Mouse (Mus musculus): ENCODE measurements around the gene Ppp1r16b. TPM values are rescaled to one million over a fixed set of nuclear protein-coding genes. Genes with fewer than 3 reads are reported as not detected.

Gene Ppp1r16b
- polyA plus RNA-seq, 1 experiment from 2014 or later: 14.1 TPM

GRCm38 (mm10) chr2:158675161-158675560 lies 10.0 kb downstream of the Ppp1r16b start:
- 69% methylated on average over 6 of the region's 6 CpGs for WGBS

GRCm38 (mm10) chr2:158675907-158676533 lies 10.8 kb downstream of the Ppp1r16b start:
- WGBS: 91% methylated on average over 12 of the region's 12 CpGs
- no peak for ATAC-seq (ENCODE audit: low FRiP score, low TSS enrichment)

More at GRCm38 (mm10) chr2:158675161-158675560, 10.0 kb downstream of the Ppp1r16b start:
- H3K27me3 ChIP-seq (ENCODE audit: insufficient read depth, low read length): no peaks in the 10 kb centered on the region
- no peaks in the 10 kb centered on the region for H3K9me3 ChIP-seq (ENCODE audit: low read length)
- no peaks in the 10 kb centered on the region for H3K36me3 ChIP-seq (ENCODE audit: insufficient read depth, low read length)
- H3K9ac ChIP-seq (replicated peaks; ENCODE audit: low read length): no peak overlapping the region
- H3K4me1 ChIP-seq (ENCODE audit: insufficient read depth, low read length): peaks cover 32% of the 10 kb centered on the region
- no peak overlapping the region for H3K27ac ChIP-seq (ENCODE audit: low read length)
- no peak overlapping the region for H3K4me2 ChIP-seq (replicated peaks; ENCODE audit: low read depth, low read length)
- ATAC-seq (ENCODE audit: low FRiP score, low TSS enrichment): no peak
- no peak overlapping the region for H3K4me3 ChIP-seq (ENCODE audit: low read length)

GRCm38 (mm10) chr2:158677946-158678345 lies 12.7 kb downstream of the Ppp1r16b start:
- H3K4me1 ChIP-seq (ENCODE audit: insufficient read depth, low read length): peaks cover 22% of the 10 kb centered on the region
- ATAC-seq (ENCODE audit: low FRiP score, low TSS enrichment): no peak
- H3K4me3 ChIP-seq (ENCODE audit: low read length): no peak overlapping the region
- H3K27me3 ChIP-seq (ENCODE audit: insufficient read depth, low read length): no peaks in the 10 kb centered on the region
- H3K4me2 ChIP-seq (replicated peaks; ENCODE audit: low read depth, low read length): no peak overlapping the region
- 52% methylated on average over 8 of the region's 8 CpGs for WGBS
- no peaks in the 10 kb centered on the region for H3K36me3 ChIP-seq (ENCODE audit: insufficient read depth, low read length)
- no peaks in the 10 kb centered on the region for H3K9me3 ChIP-seq (ENCODE audit: low read length)
- H3K9ac ChIP-seq (replicated peaks; ENCODE audit: low read length): no peak overlapping the region
- H3K27ac ChIP-seq (ENCODE audit: low read length): no peak overlapping the region

More at GRCm38 (mm10) chr2:158675907-158676533, 10.8 kb downstream of the Ppp1r16b start:
- Histone ChIP-seq H3K27ac (ENCODE audit: low read length) (no peak overlapping the region), H3K4me2 (replicated peaks; ENCODE audit: low read depth, low read length) (no peak overlapping the region), H3K9me3 (ENCODE audit: low read length) (no peaks in the 10 kb centered on the region), H3K4me3 (ENCODE audit: low read length) (no peak overlapping the region), H3K27me3 (ENCODE audit: insufficient read depth, low read length) (no peaks in the 10 kb centered on the region), H3K4me1 (ENCODE audit: insufficient read depth, low read length) (peaks cover 24% of the 10 kb centered on the region), H3K9ac (replicated peaks; ENCODE audit: low read length) (no peak overlapping the region), H3K36me3 (ENCODE audit: insufficient read depth, low read length) (no peaks in the 10 kb centered on the region)

- no peak overlapping the region for H3K27ac ChIP-seq (ENCODE audit: low read length)
- no peaks in the 10 kb centered on the region for H3K9me3 ChIP-seq (ENCODE audit: low read length)
- no peak for ATAC-seq (ENCODE audit: low FRiP score, low TSS enrichment)
- 94% methylated on average over 7 of the region's 7 CpGs for WGBS
- H3K27me3 ChIP-seq (ENCODE audit: insufficient read depth, low read length): no peaks in the 10 kb centered on the region
- H3K36me3 ChIP-seq (ENCODE audit: insufficient read depth, low read length): no peaks in the 10 kb centered on the region
- no peak overlapping the region for H3K9ac ChIP-seq (replicated peaks; ENCODE audit: low read length)
- H3K4me1 ChIP-seq (ENCODE audit: insufficient read depth, low read length): peaks cover 18% of the 10 kb centered on the region
- H3K4me3 ChIP-seq (ENCODE audit: low read length): no peak overlapping the region
- H3K4me2 ChIP-seq (replicated peaks; ENCODE audit: low read depth, low read length): no peak overlapping the region
Measured at GRCm38 (mm10) chr2:158679091-158679490, 13.9 kb downstream of the Ppp1r16b start.

GRCm38 (mm10) chr2:158680357-158680889 lies 15.2 kb downstream of the Ppp1r16b start:
- Histone ChIP-seq H3K4me1 (ENCODE audit: insufficient read depth, low read length) (peaks cover 26% of the 10 kb centered on the region), H3K27ac (ENCODE audit: low read length) (no peak overlapping the region), H3K4me3 (ENCODE audit: low read length) (no peak overlapping the region), H3K27me3 (ENCODE audit: insufficient read depth, low read length) (no peaks in the 10 kb centered on the region), H3K9me3 (ENCODE audit: low read length) (no peaks in the 10 kb centered on the region), H3K36me3 (ENCODE audit: insufficient read depth, low read length) (no peaks in the 10 kb centered on the region), H3K4me2 (replicated peaks; ENCODE audit: low read depth, low read length) (no peak overlapping the region), H3K9ac (replicated peaks; ENCODE audit: low read length) (no peak overlapping the region)
- 81% methylated on average over 10 of the region's 10 CpGs for WGBS
- ATAC-seq (ENCODE audit: low FRiP score, low TSS enrichment): no peak

GRCm38 (mm10) chr2:158681714-158682113 lies 16.5 kb downstream of the Ppp1r16b start:
- H3K4me3 ChIP-seq (ENCODE audit: low read length): no peak overlapping the region
- no peak overlapping the region for H3K9ac ChIP-seq (replicated peaks; ENCODE audit: low read length)
- H3K27me3 ChIP-seq (ENCODE audit: insufficient read depth, low read length): no peaks in the 10 kb centered on the region
- no peaks in the 10 kb centered on the region for H3K9me3 ChIP-seq (ENCODE audit: low read length)
- no peak overlapping the region for H3K4me2 ChIP-seq (replicated peaks; ENCODE audit: low read depth, low read length)
- peaks cover 32% of the 10 kb centered on the region for H3K4me1 ChIP-seq (ENCODE audit: insufficient read depth, low read length)
- no peaks in the 10 kb centered on the region for H3K36me3 ChIP-seq (ENCODE audit: insufficient read depth, low read length)
- WGBS: 80% methylated on average over 6 of the region's 6 CpGs
- no peak overlapping the region for H3K27ac ChIP-seq (ENCODE audit: low read length)
- no peak for ATAC-seq (ENCODE audit: low FRiP score, low TSS enrichment)

- no peak overlapping the region for H3K4me2 ChIP-seq (replicated peaks; ENCODE audit: low read depth, low read length)
- H3K27ac ChIP-seq (ENCODE audit: low read length): peak overlapping the region; percentile 2; the same call in 1 of the 2 replicates
- peaks cover 34% of the 10 kb centered on the region for H3K4me1 ChIP-seq (ENCODE audit: insufficient read depth, low read length)
- WGBS: 40% methylated on average over 11 of the region's 11 CpGs
- no peaks in the 10 kb centered on the region for H3K9me3 ChIP-seq (ENCODE audit: low read length)
- H3K27me3 ChIP-seq (ENCODE audit: insufficient read depth, low read length): no peaks in the 10 kb centered on the region
- no peaks in the 10 kb centered on the region for H3K36me3 ChIP-seq (ENCODE audit: insufficient read depth, low read length)
- no peak overlapping the region for H3K9ac ChIP-seq (replicated peaks; ENCODE audit: low read length)
- no peak overlapping the region for H3K4me3 ChIP-seq (ENCODE audit: low read length)
- no peak; the same call in 1 of the 2 replicates for ATAC-seq (ENCODE audit: low FRiP score, low TSS enrichment)
Measured at GRCm38 (mm10) chr2:158682344-158683037, 17.3 kb downstream of the Ppp1r16b start.

GRCm38 (mm10) chr2:158683038-158683413 lies 17.8 kb downstream of the Ppp1r16b start:
- Histone ChIP-seq H3K9ac (replicated peaks; ENCODE audit: low read length) (no peak overlapping the region), H3K27ac (ENCODE audit: low read length) (peak overlapping the region; percentile 53; the same call in 1 of the 2 replicates), H3K4me1 (ENCODE audit: insufficient read depth, low read length) (peaks cover 40% of the 10 kb centered on the region), H3K4me3 (ENCODE audit: low read length) (no peak overlapping the region), H3K9me3 (ENCODE audit: low read length) (no peaks in the 10 kb centered on the region), H3K36me3 (ENCODE audit: insufficient read depth, low read length) (no peaks in the 10 kb centered on the region), H3K4me2 (replicated peaks; ENCODE audit: low read depth, low read length) (no peak overlapping the region), H3K27me3 (ENCODE audit: insufficient read depth, low read length) (no peaks in the 10 kb centered on the region)
- 0 out of 2 replicates have a peak, but pooled peaks have one; percentile 22 for ATAC-seq (ENCODE audit: low FRiP score, low TSS enrichment)
- WGBS: 5% methylated on average over 4 of the region's 4 CpGs

- H3K9ac ChIP-seq (replicated peaks; ENCODE audit: low read length): no peak overlapping the region
- no peak overlapping the region for H3K4me2 ChIP-seq (replicated peaks; ENCODE audit: low read depth, low read length)
- H3K27me3 ChIP-seq (ENCODE audit: insufficient read depth, low read length): no peaks in the 10 kb centered on the region
- ATAC-seq (ENCODE audit: low FRiP score, low TSS enrichment): no peak
- no peak overlapping the region for H3K4me3 ChIP-seq (ENCODE audit: low read length)
- H3K27ac ChIP-seq (ENCODE audit: low read length): no peak overlapping the region
- no peaks in the 10 kb centered on the region for H3K9me3 ChIP-seq (ENCODE audit: low read length)
- 57% methylated on average over 9 of the region's 9 CpGs for WGBS
- H3K36me3 ChIP-seq (ENCODE audit: insufficient read depth, low read length): no peaks in the 10 kb centered on the region
- peaks cover 50% of the 10 kb centered on the region for H3K4me1 ChIP-seq (ENCODE audit: insufficient read depth, low read length)
Measured at GRCm38 (mm10) chr2:158684247-158684843, 19.1 kb downstream of the Ppp1r16b start.

All from kidney, embryonic 16.5 days (tissue).